Mouse (Mus musculus): ENCODE results near the gene Lrrc56.

Lrrc56 gene

GRCm38 (mm10) chr7:141192776-141193347 lies 1.1 kb upstream of the Lrrc56 start:
- DNase-seq (ENCODE audit: low read depth), result no peak

DNA sequence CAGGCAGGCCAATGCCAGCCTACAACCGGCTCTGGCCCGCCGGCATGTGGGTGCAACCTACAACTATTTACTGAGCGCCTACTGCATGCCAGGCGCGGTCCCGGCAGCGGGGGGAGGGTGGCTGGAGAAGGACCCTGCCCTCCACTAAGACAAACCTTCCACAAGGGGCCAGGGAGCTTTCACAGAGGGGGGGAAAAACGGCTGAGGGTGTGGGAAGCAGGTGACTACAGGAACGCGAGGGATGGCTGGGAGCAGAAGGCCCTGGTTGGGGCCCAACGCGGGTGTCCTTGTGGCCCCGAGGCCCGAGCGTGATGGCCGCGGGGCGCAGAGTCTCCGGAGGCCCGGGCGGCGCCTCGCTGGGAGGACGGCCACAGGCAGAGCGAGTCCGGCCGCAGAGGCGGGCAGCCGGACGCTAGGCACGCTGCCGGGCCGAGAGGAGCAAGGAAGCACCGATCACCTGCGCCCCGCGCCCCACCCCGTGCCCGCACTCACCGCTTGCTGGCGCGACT lies 555 bp upstream of the Lrrc56 start:
- DNase-seq (ENCODE audit: low read depth), result no peak

- no peak for DNase-seq (ENCODE audit: low read depth)
These were observed 452 bp downstream of the Lrrc56 start for GRCm38 (mm10) chr7:141194409-141194808.

GRCm38 (mm10) chr7:141194830-141195229 lies 873 bp downstream of the Lrrc56 start:
- peak; percentile 94 for DNase-seq (ENCODE audit: low read depth)

GRCm38 (mm10) chr7:141195754-141196153 lies 1.8 kb downstream of the Lrrc56 start:
- no peak for DNase-seq (ENCODE audit: low read depth)

- DNase-seq (ENCODE audit: low read depth), result no peak
These were observed 2.8 kb downstream of the Lrrc56 start for GRCm38 (mm10) chr7:141196619-141197282.

DNA sequence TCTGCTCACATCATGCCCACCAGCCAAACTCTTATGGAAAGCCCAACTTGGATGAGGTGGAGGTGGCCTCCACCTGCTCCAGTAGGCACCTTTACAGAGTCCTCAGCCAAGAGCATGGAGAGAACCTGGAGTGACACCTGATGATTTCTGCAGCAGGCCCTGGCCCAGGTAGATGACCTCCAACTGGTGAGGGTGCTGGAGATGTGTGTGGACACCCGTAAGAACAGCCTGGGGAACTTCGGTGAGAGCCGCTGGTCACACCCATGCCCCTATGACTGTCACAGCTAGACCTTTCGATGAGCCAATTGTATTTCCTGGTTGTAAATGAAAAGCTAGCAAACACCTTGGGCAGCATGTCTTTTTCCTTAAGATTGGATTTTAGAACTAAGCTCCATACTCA lies 4.2 kb downstream of the Lrrc56 start:
- DNase-seq (ENCODE audit: low read depth), result no peak

DNA sequence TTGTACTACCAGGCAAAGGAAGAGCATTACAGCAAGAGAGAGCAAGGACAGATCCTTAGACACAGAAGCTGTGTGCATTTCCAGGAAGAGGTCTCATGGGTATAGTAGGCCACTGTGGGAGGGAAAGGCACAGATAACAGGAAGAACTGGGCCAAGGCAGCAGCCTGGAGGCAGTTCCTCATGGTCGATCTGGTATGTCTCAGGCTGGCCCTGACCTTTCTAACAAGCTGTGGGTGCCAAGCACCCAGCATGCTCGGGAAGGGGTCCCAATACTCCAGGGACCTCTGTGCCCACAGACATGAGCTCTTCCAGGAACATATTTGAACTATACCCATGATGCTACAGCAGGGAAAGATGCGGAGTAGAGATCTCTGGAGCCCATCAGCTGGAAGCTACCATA lies 10.6 kb downstream of the Lrrc56 start:
- no peak for DNase-seq (ENCODE audit: low read depth)

GRCm38 (mm10) chr7:141205504-141205903 lies 11.5 kb downstream of the Lrrc56 start:
- no peak for DNase-seq (ENCODE audit: low read depth)

- no peak for DNase-seq (ENCODE audit: low read depth)
These were observed 12.4 kb downstream of the Lrrc56 start for GRCm38 (mm10) chr7:141206182-141206937.

GRCm38 (mm10) chr7:141209526-141209925 lies 15.6 kb downstream of the Lrrc56 start:
- DNase-seq (ENCODE audit: low read depth), result no peak

- no peak for DNase-seq (ENCODE audit: low read depth)
These were observed 16.2 kb downstream of the Lrrc56 start for GRCm38 (mm10) chr7:141210137-141210536.

- no peak for DNase-seq (ENCODE audit: low read depth)
These were observed 16.7 kb downstream of the Lrrc56 start for GRCm38 (mm10) chr7:141210606-141211131.

GRCm38 (mm10) chr7:141213133-141213532 lies 19.2 kb downstream of the Lrrc56 start:
- no peak for DNase-seq (ENCODE audit: low read depth)

DNA sequence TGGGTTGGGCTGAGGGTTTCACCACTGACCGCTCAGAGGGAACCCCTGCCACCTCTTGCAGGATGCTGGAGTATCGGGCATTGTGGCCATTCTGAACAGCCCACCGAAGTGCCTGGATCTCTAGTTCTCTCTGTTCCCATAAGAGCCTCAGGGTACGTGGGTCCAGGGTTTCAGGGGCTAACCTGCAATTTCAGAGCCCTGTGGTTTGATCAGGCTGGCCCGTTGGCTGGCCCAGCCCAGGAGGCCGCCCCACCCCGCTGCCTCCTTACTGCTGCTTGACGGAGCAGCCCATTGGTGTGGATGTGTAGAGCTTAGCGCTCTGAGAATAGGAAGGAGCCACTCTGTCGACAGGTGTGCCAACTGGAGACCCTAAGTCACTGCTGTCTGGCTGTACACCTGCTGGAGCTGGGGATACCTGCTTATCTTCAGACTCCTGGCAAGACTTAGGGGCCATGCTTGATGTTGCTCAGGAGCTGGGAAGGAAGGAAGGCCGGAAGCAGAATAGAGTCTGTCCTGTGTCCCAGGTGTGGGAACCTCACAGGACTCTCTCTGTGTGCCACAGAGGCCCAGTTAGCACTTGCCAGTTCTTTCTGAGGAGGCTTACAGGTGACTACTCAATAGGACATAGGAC lies 19.8 kb downstream of the Lrrc56 start, which contains the start of gene Lmntd2:
Gene Lmntd2 (minus strand): TSS at position 476 of the 631 bp plus-strand sequence.
- DNase-seq (ENCODE audit: low read depth), result no peak

- no peak for DNase-seq (ENCODE audit: low read depth)
These were observed 20.4 kb downstream of the Lrrc56 start for GRCm38 (mm10) chr7:141214310-141214709.

GRCm38 (mm10) chr7:141215101-141215879 lies 21.3 kb downstream of the Lrrc56 start, which contains the start of gene Rassf7:
TSS of gene Rassf7 (plus strand) at chr7:141215860.
- DNase-seq (ENCODE audit: low read depth), result peak; percentile 96

DNA sequence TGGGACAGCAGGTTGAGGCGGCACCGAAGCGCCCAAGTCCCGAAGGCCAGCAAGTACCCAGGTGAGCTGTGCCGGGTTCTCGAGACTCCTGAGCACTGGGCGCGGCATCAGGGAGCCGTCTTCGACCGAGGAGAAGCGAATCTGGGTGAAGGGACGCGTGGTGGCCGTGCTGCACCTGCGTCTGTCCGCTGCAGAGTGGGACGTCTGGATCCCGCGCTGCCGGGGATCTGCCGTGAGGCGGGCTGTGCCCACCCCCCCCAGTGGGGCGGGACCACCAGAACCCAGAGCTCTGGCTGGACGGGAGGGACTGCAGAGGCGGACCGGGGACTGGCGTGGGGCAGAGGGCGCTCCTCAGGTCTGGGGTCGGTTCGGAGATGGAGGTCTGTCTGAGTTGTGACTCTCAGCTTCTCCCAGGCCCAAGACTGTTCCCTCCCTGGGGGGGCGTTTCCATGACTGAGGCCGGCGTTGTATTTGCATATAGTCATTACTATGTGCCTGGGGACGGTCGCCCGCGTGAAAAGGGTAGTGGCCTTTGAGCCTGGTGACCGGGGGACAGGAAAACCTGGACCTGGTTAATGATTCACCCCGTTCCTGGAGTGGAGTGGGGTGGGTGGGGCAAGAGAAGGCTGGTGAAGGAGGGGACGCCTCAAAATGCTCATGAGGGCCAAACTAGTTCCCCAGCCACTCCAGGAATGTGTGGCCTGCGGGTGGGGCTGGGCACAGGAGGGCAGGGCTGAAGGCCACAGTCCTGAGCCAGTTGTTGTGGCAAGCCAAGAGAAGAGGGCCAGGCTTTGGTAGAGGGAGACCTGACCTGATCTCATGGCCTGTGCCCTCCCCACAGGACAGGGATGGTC lies 22.1 kb downstream of the Lrrc56 start:
- DNase-seq (ENCODE audit: low read depth), result no peak

DNA sequence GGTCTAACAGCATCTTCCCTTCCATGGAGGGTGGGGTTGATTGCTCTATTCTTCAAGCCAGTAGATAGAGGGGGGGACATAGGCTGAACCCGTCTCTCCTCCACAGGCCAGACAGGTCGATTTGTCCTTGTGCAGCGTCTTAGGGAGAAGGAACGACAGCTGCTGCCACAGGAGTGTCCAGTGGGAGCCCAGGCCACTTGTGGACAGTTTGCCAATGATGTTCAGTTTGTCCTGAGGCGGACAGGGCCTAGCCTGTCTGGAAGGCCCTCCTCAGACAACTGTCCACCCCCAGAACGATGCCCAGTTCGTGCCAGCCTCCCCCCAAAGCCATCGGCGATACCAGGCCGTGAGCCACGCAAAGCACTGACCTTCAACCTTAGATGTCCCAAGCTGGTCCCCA lies 22.9 kb downstream of the Lrrc56 start:
- no peak for DNase-seq (ENCODE audit: low read depth)

GRCm38 (mm10) chr7:141217343-141218013 lies 23.5 kb downstream of the Lrrc56 start:
- no peak for DNase-seq (ENCODE audit: low read depth)
